Mouse (Mus musculus) brain, embryonic 14.5 days (tissue): ENCODE results near the gene Mthfs.

ENCODE experiments used
- CTCF ChIP-seq: fragments of 200-500 bp; IDR thresholded peaks from 2 replicates; pipeline ENCODE4 v1.5.1; 2012; ENCODE audit warnings: inconsistent platforms, mild to moderate bottlenecking, moderate library complexity, borderline replicate concordance; ENCODE audit not compliant: insufficient read depth, insufficient read length; ENCODE audit errors: extremely low read depth
- POLR2A ChIP-seq: fragments of 200-500 bp; IDR thresholded peaks from 2 replicates; pipeline ENCODE4 v1.6.1; 2012; ENCODE audit warnings: mild to moderate bottlenecking, inconsistent platforms, borderline replicate concordance; ENCODE audit not compliant: poor library complexity, insufficient read depth, insufficient read length, severe bottlenecking; ENCODE audit errors: extremely low read depth

- TF ChIP-seq CTCF = no peak
- no peak for TF ChIP-seq POLR2A
Measured at GRCm38 (mm10) chr9:89270376-89270775, 59.9 kb downstream of the Mthfs start.
